Mouse (Mus musculus) spleen, postnatal 0 days (tissue): Measurements from ENCODE around the gene Pik3cb. TPM values are rescaled to one million over a fixed set of nuclear protein-coding genes. Genes with fewer than 3 reads are reported as not detected.

ENCODE experiments used
- polyA plus RNA-seq: library from polyadenylated mRNA; unstranded; fragments of >200 nt; fragmentation: Nextera tagmentation; extraction: Ambion mirVana; gene quantifications from 2 replicates; pipeline ENCODE4 v1.2.1, GENCODE M21; 2015

The Pik3cb gene
- polyA plus RNA-seq: 2.6 and 2.7 TPM in 2 replicates

GRCm38 (mm10) chr9:99140063-99140882 lies at the start of gene Pik3cb:
TSS of gene Pik3cb (minus strand) at chr9:99140621.

GRCm38 (mm10) chr9:99035575-99035974 lies 104.8 kb downstream of the Pik3cb start, which contains the start of gene Gm1123:
TSS of gene Gm1123 (minus strand) at chr9:99035715.

Other genes with a start within 250 kb of the Pik3cb start
- gene 7420426K07Rik, start 237.5 kb downstream of the Pik3cb start, polyA plus RNA-seq: not detected in 2 replicates
- not detected in 2 replicates for gene Foxl2, start 185.3 kb downstream of the Pik3cb start, polyA plus RNA-seq
- gene Faim, start 154.2 kb downstream of the Pik3cb start, polyA plus RNA-seq: 25.1 and 28.9 TPM in 2 replicates
- not detected in 2 replicates for gene Gm1123, start 104.9 kb downstream of the Pik3cb start, polyA plus RNA-seq
- not detected in 2 replicates for gene Faiml, start 96.6 kb upstream of the Pik3cb start, polyA plus RNA-seq
- gene Cep70, start 102.7 kb upstream of the Pik3cb start, polyA plus RNA-seq: 33.3 and 36.5 TPM in 2 replicates
- 0.40 and 0.52 TPM in 2 replicates for gene Esyt3, start 217.9 kb upstream of the Pik3cb start, polyA plus RNA-seq